Mouse (Mus musculus) heart, adult 2 months (tissue): Measurements from ENCODE around the gene Apbb1ip. TPM values are rescaled to one million over a fixed set of nuclear protein-coding genes. Genes with fewer than 3 reads are reported as not detected.

Experiments used
- DNase-seq, 2 experiments: peaks; one replicate each; pipeline ENCODE4 v3.0.0; 2021
- H3K27ac ChIP-seq: fragments of 200-600 bp; 2 replicates; pipeline ENCODE4 v1.8.1; 2022
- H3K27me3 ChIP-seq: fragments of 200-500 bp; 2 replicates; pipeline ENCODE4 v1.6.1; 2012; ENCODE audit warnings: mild to moderate bottlenecking, low read length, inconsistent platforms, mixed read lengths; ENCODE audit not compliant: control insufficient read depth, insufficient read depth
- H3K36me3 ChIP-seq: fragments of 200-500 bp; 2 replicates; pipeline ENCODE4 v1.6.1; 2012; ENCODE audit warnings: low read length, inconsistent platforms; ENCODE audit not compliant: control insufficient read depth, insufficient read depth
- H3K4me1 ChIP-seq: fragments of 200-500 bp; 2 replicates; pipeline ENCODE4 v1.6.1; 2011; ENCODE audit warnings: low read length; ENCODE audit not compliant: control insufficient read depth, insufficient read depth
- H3K4me3 ChIP-seq: fragments of 200-600 bp; 2 replicates; pipeline ENCODE4 v1.8.1; 2022
- H3K79me2 ChIP-seq: fragments of 200-500 bp; replicated peaks from 2 replicates; pipeline ENCODE4 v1.6.1; 2012; ENCODE audit warnings: mild to moderate bottlenecking, inconsistent platforms, low read length, moderate library complexity, mixed read lengths; ENCODE audit not compliant: control insufficient read depth, insufficient read depth
- H3K9ac ChIP-seq: fragments of 200-500 bp; 2 replicates; pipeline ENCODE4 v1.6.1; 2012; ENCODE audit warnings: low read depth, mild to moderate bottlenecking, control low read depth, inconsistent platforms, low read length, mixed read lengths
- CTCF ChIP-seq: fragments of 200-600 bp; IDR thresholded peaks from 2 replicates; pipeline ENCODE4 v1.8.1; 2022; ENCODE audit warnings: antibody characterized with exemption, mild to moderate bottlenecking, moderate library complexity
- EP300 ChIP-seq: fragments of 200-500 bp; IDR thresholded peaks from 2 replicates; pipeline ENCODE4 v1.6.1; 2011; ENCODE audit warnings: low read depth, low read length, control low read depth; ENCODE audit not compliant: insufficient read depth
- POLR2A ChIP-seq: fragments of 200-500 bp; IDR thresholded peaks from 2 replicates; pipeline ENCODE4 v1.6.1; 2011; ENCODE audit warnings: mild to moderate bottlenecking, low read depth, low read length, control low read depth; ENCODE audit not compliant: insufficient read depth
- WGBS: fragments of 180-500 bp; shearing (Covaris S2); methylation state at CpG from one replicate; pipeline ENCODE4 v1.1.7; 2018; 5-methylcytosine and 5-hydroxymethylcytosine counted together
- intact Hi-C: fragments of 180-260 bp; cut with DNase I; formaldehyde crosslinking; loops from one replicate; pipeline ENCODE4 v1.15.1; 2025
- polyA plus RNA-seq: library from polyadenylated mRNA; depleted of rRNA; stranded (reverse); fragments of >200 nt; gene quantifications from 2 replicates; pipeline ENCODE4 v1.2.3, GENCODE M21; 2012
- total RNA-seq, 2 experiments: library from RNA; stranded (reverse); gene quantifications; 2 replicates each; pipeline ENCODE4 v1.2.3; 2021

Apbb1ip gene
- total and polyA plus RNA-seq, 3 experiments: 2.4 to 4.0 (median 3.0) TPM

- H3K4me3 ChIP-seq: no peak overlapping the region
- no peaks in the 10 kb centered on the region for H3K27me3 ChIP-seq
- H3K9ac ChIP-seq: no peak overlapping the region
- H3K27ac ChIP-seq: no peak overlapping the region
- TF ChIP-seq CTCF (no peak), POLR2A (no peak), EP300 (no peak)
- peaks cover 4% of the 10 kb centered on the region for H3K4me1 ChIP-seq
- WGBS: 90% methylated on average over 3 of the region's 3 CpGs
- intact Hi-C loops: no loop called here
- no peaks in the 10 kb centered on the region for H3K36me3 ChIP-seq
- no peak for DNase-seq
- no peaks in the 10 kb centered on the region for H3K79me2 ChIP-seq
These were observed 3.9 kb downstream of the Apbb1ip start for GRCm38 (mm10) chr2:22777757-22778156.

- H3K79me2 ChIP-seq: no peaks in the 10 kb centered on the region
- H3K4me3 ChIP-seq: no peak overlapping the region
- H3K9ac ChIP-seq: no peak overlapping the region
- TF ChIP-seq POLR2A (no peak), EP300 (no peak), CTCF (no peak)
- H3K36me3 ChIP-seq: no peaks in the 10 kb centered on the region
- intact Hi-C loops: no loop called here
- WGBS: 84% methylated on average over 1 of the region's 1 CpGs
- no peak overlapping the region for H3K27ac ChIP-seq
- H3K27me3 ChIP-seq: no peaks in the 10 kb centered on the region
- no peak for DNase-seq
- peaks cover 1% of the 10 kb centered on the region; the same call in 1 of the 2 replicates for H3K4me1 ChIP-seq
These were observed 7.0 kb downstream of the Apbb1ip start for GRCm38 (mm10) chr2:22780884-22781283.

GRCm38 (mm10) chr2:22781387-22782009 lies 7.6 kb downstream of the Apbb1ip start:
- H3K27me3 ChIP-seq: no peaks in the 10 kb centered on the region
- TF ChIP-seq CTCF (no peak), EP300 (no peak)
- H3K27ac ChIP-seq: no peak overlapping the region
- WGBS: 19% methylated on average over 4 of the region's 4 CpGs
- H3K79me2 ChIP-seq: no peaks in the 10 kb centered on the region
- H3K4me1 ChIP-seq: peaks cover 1% of the 10 kb centered on the region; the same call in 1 of the 2 replicates
- no peak for DNase-seq
- H3K36me3 ChIP-seq: no peaks in the 10 kb centered on the region
- H3K9ac ChIP-seq: no peak overlapping the region
- H3K4me3 ChIP-seq: no peak overlapping the region
- intact Hi-C loops: no loop called here

GRCm38 (mm10) chr2:22782057-22782456 lies 8.2 kb downstream of the Apbb1ip start:
- 46% methylated on average over 3 of the region's 3 CpGs for WGBS
- Histone ChIP-seq H3K79me2 (no peaks in the 10 kb centered on the region), H3K4me1 (no peaks in the 10 kb centered on the region), H3K4me3 (no peak overlapping the region), H3K27ac (no peak overlapping the region), H3K9ac (no peak overlapping the region), H3K36me3 (no peaks in the 10 kb centered on the region), H3K27me3 (no peaks in the 10 kb centered on the region)
- intact Hi-C loops: no loop called here
- DNase-seq: no peak
- TF ChIP-seq EP300 (no peak), CTCF (no peak), POLR2A (no peak)

- Histone ChIP-seq H3K4me3 (no peak overlapping the region), H3K27ac (no peak overlapping the region), H3K4me1 (no peaks in the 10 kb centered on the region), H3K36me3 (no peaks in the 10 kb centered on the region), H3K9ac (no peak overlapping the region), H3K27me3 (no peaks in the 10 kb centered on the region), H3K79me2 (no peaks in the 10 kb centered on the region)
- TF ChIP-seq EP300: no peak
- no peak for TF ChIP-seq POLR2A
- TF ChIP-seq CTCF: no peak
- no peak for DNase-seq
- 78% methylated on average over 2 of the region's 2 CpGs for WGBS
- intact Hi-C loops: no loop called here
These were observed 9.3 kb downstream of the Apbb1ip start for GRCm38 (mm10) chr2:22783137-22783638.

GRCm38 (mm10) chr2:22784186-22784585 lies 10.3 kb downstream of the Apbb1ip start:
- Histone ChIP-seq H3K9ac (no peak overlapping the region), H3K27me3 (no peaks in the 10 kb centered on the region), H3K4me1 (no peaks in the 10 kb centered on the region), H3K4me3 (no peak overlapping the region), H3K79me2 (no peaks in the 10 kb centered on the region), H3K27ac (no peak overlapping the region), H3K36me3 (no peaks in the 10 kb centered on the region)
- 83% methylated on average over 3 of the region's 3 CpGs for WGBS
- DNase-seq: peak in 1 of 2 experiments; percentile 28
- intact Hi-C loops: no loop called here
- TF ChIP-seq CTCF (no peak), EP300 (no peak), POLR2A (no peak)
